Mouse (Mus musculus) mesoderm, embryonic 11.5 days (tissue): ENCODE results near the gene Spry1.
"Not testable (repeated sequence)": the region's sequence is repeated elsewhere in the genome, so short reads cannot be mapped to it uniquely, and the experiment has no call there.

Source experiments
- DNase-seq: peaks from one replicate; pipeline ENCODE4 v3.0.0-alpha.2; 2012; ENCODE audit warnings: low read depth, low spot score

The Spry1 gene

DNA sequence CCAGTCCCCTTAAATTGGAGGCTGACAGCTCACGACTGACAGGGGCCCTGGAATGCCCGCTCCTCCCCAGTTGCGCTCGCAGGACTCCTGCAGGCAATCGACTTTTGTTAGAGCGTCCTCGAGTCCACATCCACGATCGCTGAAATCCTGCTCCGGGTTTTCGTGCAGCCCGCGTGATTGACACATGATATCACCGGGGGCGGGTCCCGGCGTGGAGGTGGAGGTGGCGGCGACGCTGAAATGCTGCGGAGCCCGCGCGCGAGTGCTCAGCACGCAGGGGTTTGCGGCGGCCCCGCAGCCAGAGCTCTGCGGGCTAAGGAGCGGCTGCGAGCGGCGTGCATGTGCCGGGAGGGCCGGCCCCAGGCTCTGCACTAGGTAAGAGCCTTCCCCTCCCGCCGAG lies at the start of gene Spry1:
TSS of gene Spry1 (plus strand) at position 258 of the 400 bp plus-strand sequence.
- DNase-seq = peak; percentile 94

DNA sequence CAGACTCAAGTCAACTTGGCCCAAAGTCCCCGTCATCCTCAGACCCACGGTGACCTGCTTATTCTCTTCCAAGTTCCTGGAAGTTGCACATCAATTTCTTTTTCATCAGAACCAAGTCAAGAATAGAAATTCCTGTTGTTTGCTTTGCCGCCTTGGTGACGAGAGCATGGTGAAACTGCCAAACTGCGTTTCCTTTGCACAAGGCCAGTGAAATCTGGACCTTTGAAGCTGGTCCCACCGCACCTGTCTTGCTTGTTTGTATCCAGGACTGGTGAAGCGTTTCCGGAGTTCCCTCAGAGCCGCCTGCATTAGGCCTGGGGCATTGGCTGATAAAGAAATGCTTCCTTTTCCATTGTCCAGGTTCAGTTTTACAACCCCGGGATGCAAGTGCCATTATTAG lies 44.0 kb upstream of the Spry1 start:
- no peak for DNase-seq

DNA sequence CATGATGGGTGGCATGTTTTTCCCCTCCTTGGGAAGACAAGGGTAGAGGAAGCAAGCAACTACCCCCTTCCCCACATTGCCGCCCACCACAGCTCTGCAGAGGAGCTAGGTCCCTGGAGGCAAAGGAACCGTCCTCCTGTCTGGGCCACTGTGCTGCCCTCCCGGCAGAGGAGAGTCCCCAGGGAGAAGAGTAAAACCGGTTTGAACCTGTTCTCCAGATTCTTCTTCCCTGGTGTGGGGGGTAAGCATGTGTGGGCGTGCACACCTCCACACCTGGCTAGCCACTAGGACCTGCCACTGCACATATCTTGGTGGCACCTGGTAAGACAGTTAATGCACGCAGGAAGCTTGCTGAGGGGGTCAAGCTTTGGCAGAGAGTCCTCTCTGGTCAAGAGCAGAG lies 43.2 kb upstream of the Spry1 start:
- DNase-seq = no peak

DNA sequence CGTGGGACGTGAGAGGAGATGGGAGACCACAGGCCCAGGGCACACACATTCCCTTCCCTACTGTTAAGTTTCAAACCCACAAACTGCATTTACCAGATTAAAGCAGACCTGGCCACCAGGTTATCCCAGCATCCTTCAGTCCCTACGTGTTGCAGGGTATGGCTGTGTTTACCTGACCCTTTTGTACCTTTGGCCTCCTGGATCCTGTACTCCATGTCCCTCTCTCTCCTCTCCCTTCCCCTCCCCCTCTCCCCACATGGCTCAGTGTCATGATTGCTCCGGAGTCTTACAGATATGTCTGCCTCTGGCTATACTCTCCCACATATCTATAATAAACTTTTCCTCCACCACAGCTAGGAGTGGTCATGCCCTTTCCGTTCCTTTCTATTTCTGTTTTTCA lies 42.5 kb upstream of the Spry1 start:
- no peak for DNase-seq

DNA sequence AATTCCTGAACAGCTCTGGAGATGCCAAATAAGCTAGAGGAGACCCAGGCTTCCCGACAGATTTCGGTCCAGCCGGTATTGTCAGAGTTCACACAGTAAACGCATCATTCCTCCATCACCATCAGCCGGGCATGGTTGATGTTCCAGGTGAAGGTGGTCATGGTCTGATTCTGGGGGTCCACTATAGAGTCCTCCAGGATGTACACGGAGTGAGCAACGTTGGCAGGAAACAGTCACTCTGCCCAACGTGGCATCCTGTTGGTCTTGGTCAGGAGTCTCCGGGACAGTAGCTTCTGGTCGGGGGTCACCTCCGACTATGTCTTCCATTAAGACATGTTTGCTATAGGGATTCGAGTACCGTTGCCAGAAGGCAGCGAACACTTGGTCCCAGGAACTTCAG lies 40.1 kb upstream of the Spry1 start:
- DNase-seq = not testable (repeated sequence)

DNA sequence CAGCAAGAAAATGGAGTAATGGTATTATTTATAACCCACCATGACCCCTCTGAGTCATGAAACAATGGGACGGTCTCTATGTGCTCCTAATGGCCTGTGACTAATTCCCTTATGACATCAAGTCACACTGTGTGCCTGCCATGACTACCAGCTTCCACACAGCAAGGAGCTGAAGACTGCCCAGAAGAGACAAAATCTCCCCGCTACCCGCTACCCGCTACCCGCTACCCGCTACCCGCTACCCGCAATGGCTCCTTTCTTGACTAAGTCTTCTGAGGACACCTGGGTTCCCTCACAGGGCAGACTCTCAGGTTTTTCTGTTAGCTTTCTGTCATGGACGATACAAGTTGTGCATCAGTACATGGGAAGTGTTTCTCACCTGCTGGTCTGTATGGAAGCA lies 37.4 kb upstream of the Spry1 start:
- DNase-seq = no peak

DNA sequence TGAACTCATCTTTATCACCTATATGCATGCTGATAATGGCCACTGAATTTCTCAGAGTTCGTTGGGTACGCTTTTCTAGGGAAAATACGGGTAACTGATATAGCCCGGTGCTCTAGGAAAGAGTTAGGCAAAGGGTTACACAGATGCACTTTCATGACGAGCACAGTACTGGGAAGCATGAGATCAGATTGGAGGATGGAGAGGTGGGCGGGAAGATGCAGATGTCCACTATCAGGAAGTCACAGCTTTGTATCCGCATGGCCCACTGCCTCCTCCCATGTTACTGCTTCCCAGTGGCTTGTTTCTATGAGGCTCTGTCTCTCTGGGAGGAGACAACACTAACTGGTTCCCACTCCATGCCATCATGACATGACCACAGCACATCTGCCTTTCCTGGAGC lies 36.9 kb upstream of the Spry1 start:
- no peak for DNase-seq

DNA sequence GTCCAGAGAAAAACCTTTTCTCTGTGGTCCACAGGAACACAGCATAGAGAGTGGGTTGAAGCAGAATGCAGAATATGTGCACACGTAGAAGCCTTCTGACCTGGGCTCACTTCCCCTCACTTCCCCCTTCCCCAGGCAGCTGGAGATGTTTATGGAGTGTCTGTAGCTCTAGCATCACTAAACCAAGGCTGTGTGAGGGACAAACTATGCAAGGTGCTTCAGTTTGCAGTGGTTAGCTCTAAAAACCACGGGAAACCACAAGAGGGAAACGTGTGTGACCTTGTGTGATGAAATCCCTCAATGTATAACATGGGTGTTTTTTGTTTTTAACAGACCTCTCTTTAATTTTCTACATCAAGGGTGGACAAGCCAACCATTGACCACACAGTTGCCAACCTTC lies 36.2 kb upstream of the Spry1 start:
- no peak for DNase-seq

DNA sequence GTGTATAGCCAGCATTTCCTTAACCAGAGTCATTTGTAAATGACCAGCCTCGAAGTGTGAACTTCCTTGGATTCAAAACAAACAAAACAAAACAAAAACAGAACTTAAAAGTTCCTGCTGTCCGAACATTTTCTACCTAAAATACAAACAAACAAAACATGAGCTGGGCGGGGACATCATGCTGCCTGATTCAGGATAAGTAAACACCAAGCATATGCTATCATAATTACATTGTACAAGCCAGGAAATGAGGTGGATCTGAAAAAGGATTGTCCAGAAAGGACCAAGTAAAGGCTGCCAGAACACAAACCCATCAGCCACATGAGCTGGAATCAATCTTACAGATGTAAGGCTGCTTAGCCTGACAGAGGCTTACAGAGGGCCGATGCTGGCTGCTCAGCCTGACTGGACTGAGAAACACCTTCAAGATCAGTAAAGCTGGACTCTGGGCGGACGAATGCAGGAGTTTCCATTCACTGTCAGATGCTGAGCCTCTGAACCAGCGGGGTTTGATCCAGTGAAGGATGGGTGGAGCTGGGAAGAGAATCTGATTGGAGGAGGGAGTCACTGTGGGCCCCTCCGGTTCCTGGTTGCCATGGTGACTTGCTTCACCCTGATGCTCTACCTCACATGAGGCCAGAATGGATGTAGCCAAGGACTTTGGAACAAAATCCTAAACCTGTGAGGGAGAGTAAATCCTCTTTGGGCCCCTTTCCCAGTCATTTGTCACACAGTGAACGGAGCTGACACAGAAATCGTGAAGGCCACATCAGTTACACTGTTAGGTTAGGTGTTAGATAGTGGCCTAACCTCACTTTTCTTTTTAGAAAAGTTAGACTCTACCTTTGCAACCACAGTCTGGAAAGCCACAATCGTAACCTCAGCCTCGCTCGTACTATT lies 34.5 kb upstream of the Spry1 start:
- no peak for DNase-seq

DNA sequence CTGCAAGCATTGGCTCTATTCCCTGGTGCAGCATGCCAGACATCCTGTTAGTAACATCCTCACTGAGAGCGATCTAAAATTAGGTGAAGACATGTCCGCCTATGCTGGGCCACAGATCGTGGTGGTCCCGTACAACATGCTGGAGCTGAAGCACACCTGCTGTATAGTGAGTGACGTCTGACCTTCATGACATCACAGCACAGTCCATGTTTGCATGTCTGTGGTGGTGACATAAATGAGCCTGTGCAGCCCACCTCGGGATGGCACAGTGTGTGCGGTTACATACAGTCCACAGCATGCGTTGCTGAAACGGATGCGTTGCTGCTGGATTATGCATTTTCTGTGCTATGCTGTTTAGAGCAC lies 33.9 kb upstream of the Spry1 start:
- DNase-seq = no peak

DNA sequence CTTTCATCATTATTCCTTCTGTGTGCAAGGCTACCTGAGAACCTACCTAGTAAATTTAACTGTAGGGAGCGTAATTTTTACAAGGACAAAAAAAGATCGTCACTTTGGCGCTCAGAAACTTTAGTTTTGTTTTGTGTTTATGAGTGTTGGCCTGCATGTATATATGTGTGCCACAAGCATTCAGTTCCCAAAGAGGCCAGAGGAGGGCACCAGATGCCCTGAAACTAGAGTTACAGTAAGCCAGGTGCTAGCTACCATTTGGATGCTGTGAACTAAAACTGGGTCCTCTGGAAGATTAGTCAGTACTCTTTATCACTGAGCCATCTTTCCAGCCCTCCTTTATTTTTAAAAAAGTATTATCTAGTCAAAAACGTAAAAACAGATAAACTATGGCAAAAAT lies 30.8 kb upstream of the Spry1 start:
- no peak for DNase-seq

DNA sequence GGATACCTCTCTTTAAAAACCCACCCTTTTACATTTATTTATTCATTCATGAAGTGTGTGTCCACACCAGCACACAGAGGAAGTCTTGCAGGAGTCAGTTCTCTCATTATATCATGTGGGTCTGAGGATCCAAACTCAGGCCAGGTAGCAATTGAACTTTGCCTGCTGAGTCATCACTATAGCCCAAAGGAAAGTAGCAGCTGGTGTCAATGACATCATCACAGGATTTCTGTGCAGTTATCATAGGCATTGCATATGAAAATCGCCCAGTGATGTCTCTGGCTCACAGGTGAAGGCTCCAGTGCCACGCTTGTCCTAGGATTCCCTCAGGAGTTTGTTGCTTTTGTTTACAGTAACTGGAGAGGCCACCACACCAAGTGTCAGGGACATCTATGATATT lies 29.1 kb upstream of the Spry1 start:
- DNase-seq = no peak

DNA sequence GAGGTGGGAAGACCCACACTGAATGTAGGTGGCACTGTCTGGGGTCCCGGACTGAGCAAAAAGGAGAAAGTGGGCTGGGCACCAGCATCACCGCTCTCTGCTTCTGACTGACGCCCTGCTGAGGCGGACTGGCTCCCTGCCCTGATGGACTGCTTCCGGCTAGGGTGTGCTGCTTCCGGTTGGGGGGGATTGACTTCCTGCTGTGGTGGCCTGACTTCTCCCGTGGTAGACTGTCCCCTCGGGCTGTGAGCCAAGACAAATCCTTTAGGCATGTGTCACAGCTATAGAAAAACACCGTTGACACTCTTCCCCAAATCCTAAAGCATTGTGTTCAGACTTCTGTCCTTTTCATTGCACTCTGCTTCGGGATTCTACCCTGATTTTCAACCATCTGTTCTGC lies 26.0 kb upstream of the Spry1 start:
- DNase-seq = no peak

DNA sequence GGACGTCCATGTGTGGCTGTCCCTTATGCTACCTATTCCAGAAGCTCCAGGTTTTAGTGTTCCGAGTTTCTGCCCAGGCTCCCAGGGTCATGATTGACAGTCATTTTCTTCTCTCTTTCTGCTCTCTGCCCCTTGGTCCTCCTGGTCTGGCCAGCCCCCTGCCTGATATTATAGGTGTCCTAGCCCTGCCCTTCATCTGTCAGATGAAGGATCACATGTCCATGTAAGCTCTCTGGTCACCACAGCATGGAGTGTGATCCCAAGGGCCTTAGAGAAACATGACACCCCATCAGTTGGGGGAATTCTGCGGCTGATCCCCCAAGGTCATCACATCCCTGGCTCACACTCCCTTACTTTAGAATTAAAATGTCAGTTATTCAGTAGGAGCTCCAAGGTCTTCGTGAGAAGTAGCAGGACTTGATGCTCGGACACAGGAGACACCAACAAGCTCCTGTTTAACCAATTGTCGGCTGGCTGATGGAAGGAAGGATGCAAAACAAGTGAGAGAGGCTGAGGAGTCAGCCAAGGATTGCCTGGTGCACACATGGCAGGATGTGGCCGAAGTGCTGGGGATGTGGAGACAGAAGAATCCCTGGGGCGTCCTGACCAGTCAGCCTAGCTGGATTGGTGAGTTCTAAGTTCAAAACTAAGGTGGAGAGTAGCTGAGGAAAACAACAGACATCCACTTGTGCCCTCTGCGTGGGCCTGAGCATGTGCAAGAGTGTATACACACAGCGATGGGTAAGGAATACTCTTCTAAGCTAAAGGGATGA lies 24.7 kb upstream of the Spry1 start:
- DNase-seq = no peak

DNA sequence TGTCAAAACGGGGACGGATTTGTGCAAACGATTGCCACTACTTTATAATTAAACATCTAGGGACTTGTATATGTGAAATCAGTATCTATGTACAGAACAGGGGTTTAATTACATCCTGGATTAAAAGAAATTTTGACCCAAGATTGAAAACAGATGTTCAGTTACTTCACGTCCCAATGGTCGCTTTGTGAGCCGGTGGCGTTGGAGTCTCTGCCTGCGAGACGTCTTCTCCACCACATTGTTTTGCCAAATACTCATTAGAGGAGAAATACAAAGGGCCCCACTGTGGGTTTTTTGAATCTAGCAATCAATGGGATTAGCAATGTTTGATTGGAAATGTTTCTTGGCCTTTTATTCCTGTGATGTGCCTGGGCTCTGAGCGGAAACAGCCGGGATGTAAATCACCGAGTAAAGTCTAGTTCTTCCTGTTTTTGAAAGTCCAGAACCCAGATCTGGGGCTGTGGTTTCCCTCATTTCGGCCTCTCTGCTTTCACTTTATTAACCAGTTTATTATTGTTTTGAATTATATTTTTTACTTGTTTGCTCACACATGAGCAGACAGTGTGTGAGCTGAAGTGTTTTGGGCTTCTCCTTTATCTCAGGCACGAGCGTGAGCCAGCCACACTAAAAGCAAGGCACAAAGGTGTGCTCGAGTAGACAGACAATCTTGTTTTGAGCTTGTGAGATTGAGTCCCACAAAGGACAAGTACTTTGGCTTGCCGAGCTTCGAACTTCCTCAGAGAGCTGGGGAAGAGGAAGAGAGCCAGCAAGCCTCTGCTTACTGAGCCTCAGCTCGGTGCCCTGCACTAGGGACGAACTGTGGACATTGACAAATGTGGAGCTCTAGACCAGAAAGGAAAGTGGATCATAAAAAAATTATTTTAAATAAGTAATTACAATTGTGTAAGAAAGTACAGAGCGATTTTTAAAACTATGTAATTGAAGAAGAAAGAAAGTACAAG lies 22.9 kb upstream of the Spry1 start:
- no peak for DNase-seq

DNA sequence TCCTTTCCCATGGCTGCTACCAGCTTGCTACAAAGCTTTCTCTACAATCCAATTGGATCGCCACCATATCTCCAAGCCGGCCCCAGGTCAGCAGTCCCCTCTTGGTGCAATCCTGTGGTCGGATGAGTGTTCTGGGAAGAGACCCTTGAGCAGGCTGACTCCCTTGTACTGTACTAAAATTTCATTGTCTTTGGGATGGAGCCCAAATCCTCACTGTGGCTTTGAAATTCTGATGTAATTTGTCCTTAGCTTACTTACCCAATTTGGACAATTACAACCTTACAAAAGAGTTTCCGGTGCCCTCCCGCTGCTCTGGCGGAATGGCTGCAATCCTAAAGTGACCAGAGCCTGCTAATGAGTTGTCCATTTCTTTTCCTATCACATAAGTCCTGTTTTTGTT lies 7.5 kb upstream of the Spry1 start:
- DNase-seq = no peak

DNA sequence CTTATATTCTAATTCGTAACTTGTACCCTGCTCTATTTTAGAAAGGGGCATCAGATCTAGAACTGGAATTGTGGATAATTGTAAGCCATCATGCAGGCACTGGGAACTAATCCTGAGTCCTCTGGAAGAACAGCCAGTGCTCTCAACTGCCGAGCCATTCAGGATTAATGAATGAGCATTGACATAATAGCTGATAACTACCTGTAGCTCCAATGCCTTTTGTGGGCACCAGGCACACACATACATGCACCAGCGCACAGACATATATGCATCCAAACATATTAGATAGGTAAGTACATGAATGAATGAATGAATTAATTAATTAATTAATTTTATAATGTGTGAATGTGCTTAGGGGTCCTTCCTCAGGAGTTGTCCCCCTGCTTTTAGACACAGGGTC lies 7.0 kb upstream of the Spry1 start:
- DNase-seq = no peak

DNA sequence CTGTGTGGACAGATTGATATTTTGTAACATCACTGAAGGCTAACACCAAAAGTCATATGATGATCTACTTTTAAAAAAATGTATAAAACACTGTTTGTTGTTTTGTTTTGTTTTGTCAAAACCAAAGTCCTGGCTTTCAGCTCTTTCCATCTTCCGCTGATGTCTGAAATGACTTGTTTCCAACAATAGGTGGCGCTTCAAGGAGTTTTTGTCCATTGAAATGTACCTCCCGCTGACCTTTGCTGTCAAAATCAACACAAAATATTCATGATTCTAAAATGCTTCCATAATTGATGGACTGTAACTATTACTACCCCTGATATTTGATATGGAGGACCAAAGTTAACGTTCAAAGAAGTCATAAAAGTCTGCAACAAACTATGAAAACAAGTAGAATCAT lies 5.1 kb upstream of the Spry1 start:
- no peak for DNase-seq

DNA sequence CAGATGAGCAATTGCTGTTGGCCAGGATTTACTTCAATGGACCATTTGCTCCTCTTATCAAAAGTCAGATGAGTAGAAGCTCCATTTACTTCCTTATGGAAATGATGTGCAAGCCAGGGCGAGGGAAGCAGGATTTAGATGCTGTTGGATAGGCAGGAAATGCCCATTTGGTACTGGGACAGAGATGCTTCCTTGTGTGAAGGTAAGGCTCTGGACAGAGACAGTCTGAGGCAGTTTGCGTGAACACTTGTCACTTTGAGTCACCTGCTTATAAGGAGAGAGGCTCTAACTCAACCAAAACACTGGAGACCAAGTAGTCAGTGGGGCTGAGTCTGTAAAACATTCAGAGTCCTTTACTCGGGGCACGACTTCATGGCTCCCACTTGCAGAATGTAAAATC lies 2.8 kb upstream of the Spry1 start:
- DNase-seq = no peak

DNA sequence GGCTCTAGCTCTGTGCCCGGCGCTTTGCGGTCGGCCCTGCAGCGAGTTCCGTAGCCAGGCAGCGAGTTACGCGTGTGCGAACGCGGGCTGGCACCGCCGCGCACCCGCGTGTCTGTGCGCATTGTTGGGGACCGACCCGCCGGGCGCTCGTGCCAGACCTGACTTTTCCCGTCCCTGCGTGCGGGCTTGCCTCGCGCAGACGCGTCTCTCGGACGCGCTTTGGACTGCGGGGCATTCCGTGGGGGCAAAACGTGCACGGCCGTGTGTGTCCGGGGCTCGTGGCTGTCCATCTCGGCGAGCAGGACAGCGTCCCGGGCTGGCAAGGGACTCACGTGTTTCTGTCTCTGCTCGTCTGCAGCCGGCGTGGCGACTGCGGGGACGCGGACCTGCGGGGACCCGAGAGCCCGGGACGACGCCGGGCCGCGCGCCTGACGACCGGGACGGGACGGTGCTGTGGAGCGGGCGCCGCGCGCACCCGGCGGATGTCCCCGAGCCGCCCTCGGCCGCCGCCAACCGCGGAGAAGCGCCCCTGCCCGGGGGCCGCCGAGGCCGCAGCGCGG lies 495 bp downstream of the Spry1 start:
- no peak for DNase-seq

DNA sequence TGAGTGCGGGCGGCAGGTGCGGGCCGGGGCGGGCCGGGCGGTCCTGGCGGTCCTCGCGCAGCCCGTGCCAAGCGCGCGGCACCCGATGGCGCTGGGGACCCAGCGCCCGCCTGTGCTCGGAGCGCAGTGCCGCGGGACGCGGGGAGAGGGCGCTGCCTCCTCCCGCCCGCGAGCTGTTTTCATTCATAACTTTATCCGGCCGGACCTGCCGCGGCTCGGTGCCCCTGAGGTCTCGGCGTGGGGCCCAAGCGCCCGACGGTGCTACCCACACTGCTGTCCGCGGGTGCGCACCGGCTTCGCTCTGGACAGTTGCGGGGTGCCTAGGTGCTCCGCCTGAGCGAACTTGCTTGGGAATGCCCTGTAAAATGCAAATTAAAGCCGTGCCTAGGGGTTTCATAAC lies 1.1 kb downstream of the Spry1 start:
- DNase-seq = peak; percentile 77
